Mouse (Mus musculus): ENCODE measurements at regions not wholly inside any gene's neighbourhood (a gene's known extent, or its start where the extent isn't known, plus 50 kb on each side); places are given as distances from the start of the nearest gene placed in this dataset.
A peak's percentile ranks its signal among the peaks of the same experiment; 100 is the strongest.

DNA sequence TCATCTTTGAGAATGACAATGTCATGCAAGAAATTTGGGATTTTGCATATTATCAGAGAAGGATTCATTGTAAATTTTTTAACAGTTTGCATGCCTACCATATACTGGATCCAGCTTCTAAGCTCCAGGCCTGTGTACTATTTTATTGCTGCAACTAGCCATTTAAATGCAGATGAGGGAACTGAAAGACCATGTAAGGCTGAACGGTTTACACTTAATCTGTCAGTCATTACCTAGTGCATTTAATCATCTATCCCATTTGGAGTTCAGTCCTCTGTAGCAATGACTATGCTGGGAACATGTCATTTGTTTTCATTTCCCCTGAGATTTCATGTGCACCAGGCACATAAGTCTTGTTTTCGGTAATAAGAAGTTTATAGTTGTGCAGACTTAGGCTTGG, 631.8 kb upstream of the Gm21961 start:
- DNase-seq (ENCODE audit: low spot score in 2 of 2) = no peak
- intact Hi-C loops (cut with DNase I) = loop anchor here (10.0 kb wide), 1 partner anchor 882 kb away; no protein-coding TSS in a partner anchor

DNA sequence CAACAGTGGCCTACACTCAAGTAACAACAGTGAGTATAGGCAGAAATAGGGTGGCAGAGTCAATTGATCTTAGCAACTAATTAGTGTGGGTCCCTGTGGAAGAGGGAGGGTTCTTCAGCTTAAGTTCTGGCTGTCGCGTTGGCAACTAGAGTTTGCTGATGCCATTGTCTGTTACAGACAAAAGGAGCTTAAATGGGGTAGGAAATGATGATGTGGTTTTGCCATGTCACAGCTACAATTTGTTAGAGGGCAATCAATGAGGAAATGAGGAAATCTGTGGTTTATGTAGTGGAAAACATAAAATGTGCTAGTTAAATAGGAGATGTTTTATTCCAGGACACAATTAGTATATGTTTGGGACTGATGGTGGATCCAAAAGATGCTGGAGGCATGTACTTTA, 624.8 kb upstream of the Gm21961 start:
- intact Hi-C loops (cut with DNase I) = no loop called here
- DNase-seq (ENCODE audit: low spot score in 2 of 2) = no peak

DNA sequence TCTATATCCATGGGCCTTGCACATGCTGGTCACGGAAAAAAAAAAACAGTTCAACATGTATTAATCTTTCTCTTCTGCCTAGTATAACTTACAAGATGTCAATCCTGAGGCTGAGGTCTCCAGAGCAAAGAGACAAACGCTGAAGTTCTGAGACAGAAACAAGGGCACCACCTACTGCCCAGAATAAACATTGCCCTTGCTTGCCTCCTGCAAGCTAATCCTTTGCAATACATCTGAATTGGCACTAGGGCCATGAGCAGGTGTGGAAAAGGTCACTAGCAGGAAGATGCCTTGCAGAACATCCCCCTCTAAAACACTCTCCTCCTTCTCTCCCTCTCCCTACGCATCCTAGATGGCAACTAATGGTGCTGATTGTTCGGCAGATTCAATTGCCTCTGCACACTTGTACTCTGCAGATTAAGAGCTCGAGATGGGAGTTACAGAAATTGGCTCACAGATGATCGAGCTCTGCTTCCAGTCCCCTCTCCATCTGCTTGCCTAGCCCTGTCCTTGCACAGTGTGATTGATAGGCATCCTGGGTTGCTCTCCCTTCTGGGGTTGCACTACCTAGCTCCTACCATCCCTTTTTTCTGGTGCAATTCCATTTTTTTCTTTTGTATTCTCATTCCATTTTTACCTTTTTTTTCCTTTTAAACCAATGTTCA, 622.9 kb upstream of the Gm21961 start:
- intact Hi-C loops (cut with DNase I) = loop anchor here (2.0 kb wide), 1 partner anchor 719 kb away; no protein-coding TSS in a partner anchor
- DNase-seq (ENCODE audit: low spot score in 2 of 2) = peak; percentile 76 to 80

DNA sequence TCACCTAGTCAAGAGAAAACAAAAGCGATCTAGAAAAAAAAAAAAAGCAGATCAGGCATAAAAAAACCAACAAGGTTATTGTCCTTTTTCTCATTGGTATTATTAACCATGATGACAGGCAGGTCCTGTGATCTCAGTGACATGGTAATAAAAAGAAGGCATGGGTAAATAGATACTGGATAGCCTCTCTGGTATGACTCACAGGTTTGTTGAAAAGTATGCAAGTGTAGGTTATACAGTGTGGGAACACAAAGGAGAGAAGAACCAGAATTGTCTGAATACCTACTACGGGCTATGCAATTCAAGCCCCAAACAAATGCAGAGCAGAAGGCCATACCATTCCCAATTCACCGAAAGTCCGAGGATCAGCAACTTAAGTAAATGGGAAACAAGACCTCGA, 617.7 kb upstream of the Gm21961 start:
- no peak for DNase-seq (ENCODE audit: low spot score in 2 of 2)
- intact Hi-C loops (cut with DNase I) = no loop called here

DNA sequence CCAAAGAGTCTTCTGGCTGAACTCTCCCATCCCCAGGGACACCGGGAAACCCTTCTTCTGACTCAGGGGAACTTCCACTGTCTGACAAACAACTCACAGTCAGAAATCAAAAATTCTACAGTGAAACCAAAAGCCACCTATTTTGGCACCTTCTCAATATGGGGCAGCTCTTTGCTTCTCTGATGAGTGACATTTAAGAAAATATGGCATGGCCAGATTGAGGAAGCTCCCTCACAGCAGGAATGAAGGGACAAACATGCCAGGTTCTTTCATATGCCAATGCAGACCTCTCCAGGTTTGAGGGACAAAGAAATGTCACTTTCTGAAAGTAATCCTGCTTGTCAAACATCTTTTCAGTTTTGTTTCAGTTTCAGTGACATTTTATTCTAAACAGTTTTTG, 615.8 kb upstream of the Gm21961 start:
- no peak for DNase-seq (ENCODE audit: low spot score in 2 of 2)
- intact Hi-C loops (cut with DNase I) = no loop called here

DNA sequence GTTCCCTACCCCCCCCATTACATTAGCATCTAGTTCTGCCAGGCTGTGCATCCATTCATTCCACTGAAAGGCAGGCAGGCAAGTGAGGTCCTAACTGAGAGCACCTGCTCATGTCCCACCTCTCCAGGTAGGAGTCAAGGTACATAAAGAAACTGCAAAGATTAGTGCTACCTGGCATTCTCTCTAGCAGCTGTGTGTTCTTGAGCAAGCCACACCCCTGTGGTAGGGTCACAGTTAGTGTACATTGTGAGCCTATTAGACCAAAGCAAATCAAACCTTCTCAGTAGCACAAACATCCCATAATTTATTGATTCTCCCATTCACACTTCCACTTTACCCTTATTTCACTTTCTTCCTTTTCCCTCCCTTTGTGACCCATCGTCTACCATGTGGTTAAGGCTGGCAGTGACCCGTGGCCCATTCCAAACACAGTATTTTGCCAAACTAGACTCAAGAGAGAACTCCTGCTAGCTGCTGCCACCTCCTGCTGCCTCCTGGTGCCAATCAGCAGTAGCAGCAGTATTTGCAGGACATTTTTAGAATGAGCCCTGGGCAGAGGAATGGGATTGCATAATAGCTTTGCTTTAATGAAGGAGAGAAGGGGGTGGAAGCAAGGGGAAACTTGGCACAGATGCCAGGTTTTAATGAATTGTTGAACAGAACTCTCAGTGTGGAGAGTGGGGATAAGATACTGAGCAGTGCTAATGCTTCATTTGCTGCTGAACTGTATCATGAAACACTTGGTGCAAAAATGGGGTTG, 578.2 kb upstream of the Gm21961 start:
- peak; percentile 61 to 88 for DNase-seq (ENCODE audit: low spot score in 2 of 2)
- intact Hi-C loops (cut with DNase I) = no loop called here

DNA sequence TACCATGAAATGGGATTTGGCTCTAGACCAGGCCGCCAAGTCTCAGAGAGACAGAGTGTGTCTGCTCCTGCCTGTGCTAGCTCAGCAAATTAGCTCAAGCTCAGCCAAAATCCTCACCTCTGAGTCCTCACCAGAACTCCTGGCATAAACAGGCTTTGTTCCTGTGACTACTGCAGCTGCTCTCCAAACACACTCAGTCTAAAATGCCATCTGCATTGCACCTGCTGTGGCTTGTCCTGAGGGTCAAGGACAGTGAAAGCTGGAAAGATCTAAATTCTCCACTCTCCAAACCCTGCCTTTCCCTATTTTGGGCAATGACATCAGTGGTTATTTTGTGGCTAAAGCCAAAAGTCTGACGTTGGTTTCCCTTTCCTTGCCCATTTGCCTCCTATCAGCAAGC, 570.9 kb upstream of the Gm21961 start:
- intact Hi-C loops (cut with DNase I) = no loop called here
- DNase-seq (ENCODE audit: low spot score in 2 of 2) = no peak

DNA sequence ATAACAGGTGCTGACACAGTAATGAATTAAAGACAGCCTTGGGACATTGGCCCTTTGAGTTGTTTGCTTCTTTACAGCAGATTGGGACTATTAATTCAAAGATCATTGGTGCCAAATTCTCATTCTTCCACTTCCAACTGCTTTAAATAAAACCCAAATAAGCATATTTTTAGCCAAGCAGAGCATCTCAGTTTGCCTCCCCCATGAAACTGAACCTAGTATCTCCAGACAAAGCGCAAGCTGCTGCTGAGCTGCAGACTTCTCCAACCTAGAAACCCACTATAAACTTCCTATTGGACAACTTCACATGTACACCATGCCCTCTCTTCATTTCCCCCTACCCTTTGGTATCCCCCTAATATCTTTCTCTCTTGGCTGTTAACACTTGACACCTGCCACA, 564.6 kb upstream of the Gm21961 start:
- intact Hi-C loops (cut with DNase I) = no loop called here
- DNase-seq (ENCODE audit: low spot score in 2 of 2) = peak in 1 of 2 experiments; percentile 18

DNA sequence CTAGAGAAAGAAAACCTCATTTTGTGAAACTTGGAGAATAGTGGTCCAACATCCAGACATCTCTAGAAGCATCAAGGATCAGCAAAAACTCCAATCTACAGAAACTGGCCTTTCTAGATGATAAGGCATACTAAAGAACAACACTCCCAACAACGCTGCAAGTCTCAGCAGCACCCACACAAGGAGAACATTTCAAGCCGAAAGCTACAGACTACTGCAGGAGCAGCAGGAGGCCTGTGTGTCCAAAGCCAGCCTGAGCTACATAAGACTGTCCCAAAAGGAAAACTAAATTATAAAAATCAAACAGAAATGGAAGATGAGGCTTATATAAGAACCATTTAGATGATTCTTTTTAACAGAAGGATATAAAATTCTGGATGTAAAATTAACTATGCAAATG, 553.2 kb upstream of the Gm21961 start:
- intact Hi-C loops (cut with DNase I) = no loop called here
- peak in 1 of 2 experiments; percentile 8 for DNase-seq (ENCODE audit: low spot score in 2 of 2)

DNA sequence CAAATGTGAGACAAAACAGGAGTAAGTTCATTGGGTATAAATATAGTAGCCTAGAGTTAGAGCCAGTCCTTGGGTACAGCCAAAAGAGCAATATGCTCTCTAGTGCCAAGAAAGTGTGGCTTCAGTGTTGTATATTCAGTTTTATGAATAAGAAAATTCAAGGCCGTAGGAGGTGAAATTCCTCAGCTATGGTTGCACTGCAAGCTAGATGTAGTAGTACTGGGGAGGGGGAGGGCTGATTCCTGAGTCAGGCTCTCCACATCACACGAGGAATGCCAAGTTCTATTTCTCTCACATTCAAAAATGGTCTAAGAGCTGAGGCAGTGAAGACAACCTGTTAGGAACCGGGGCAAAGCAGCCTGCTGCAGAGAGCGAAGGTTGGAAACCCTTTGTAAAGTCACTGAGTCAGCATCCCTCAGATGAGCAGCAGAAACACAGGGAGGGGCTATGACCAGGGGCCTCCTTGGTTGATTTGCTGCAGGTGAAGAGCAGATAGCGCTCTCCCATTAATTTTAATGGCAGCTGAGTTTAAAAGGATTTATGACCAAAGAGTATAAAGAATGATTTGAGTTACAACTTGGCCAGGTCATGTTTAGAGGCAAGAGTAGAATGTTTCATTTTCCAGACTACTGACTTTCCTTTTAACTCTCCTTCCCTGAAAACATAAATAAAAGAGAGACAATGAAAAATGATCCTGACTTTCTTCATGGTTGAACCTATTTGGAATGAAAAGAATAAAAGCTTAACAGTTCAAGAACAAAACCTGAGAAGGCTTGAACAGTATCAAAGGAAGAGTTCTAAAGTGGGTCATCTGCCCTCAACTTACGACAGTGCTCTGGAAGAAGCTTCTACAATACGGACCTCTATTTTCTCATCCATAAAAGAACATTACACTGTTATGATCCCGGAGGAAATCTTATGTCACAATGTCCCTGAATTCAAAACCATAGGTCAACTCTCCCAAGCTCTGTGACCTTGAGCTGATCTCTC, 543.4 kb upstream of the Gm21961 start:
- peak; percentile 5 to 49 for DNase-seq (ENCODE audit: low spot score in 2 of 2)

DNA sequence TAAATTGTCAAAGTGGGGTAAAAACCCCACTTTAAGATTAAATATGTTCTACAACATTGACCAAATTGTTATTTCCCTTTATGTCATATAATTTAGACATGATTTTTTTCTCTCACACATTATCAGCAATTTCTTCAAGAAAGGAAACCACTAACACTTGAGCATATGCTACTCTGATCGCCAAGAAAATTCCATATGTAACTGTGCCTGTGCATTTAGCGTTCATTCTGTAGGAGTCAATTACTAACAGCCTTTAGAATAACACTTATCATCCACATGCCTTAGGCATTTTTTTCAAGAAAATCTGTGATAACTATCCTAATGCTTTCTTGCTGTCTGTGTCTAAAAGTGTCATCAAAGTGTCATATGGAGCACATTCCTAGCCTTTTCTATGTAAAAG, 534.3 kb upstream of the Gm21961 start:
- intact Hi-C loops (cut with DNase I) = no loop called here
- DNase-seq (ENCODE audit: low spot score in 2 of 2) = no peak

More for the DNA sequence above, 543.4 kb upstream of the Gm21961 start:
- intact Hi-C loops (cut with DNase I) = no loop called here

DNA sequence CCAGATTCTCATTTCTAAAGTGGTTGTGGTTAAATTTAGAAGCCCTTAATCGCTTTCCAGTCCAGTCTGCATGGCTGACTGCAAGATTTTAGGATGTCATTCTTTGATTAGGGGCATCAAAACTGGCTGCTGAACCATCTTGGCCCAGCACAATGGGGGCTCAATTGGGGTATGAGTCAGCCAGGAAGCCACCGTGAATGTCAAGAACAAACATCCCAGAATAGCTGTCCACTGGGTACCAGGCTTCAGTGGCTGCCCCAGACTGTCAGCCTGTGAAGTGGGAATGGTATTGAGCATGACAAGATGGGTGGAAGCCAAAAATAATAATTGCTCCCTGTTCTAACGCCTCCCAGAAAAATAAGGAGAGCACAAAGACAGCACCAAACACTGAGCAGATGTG, 520.9 kb upstream of the Gm21961 start:
- intact Hi-C loops (cut with DNase I) = no loop called here
- DNase-seq (ENCODE audit: low spot score in 2 of 2) = no peak

DNA sequence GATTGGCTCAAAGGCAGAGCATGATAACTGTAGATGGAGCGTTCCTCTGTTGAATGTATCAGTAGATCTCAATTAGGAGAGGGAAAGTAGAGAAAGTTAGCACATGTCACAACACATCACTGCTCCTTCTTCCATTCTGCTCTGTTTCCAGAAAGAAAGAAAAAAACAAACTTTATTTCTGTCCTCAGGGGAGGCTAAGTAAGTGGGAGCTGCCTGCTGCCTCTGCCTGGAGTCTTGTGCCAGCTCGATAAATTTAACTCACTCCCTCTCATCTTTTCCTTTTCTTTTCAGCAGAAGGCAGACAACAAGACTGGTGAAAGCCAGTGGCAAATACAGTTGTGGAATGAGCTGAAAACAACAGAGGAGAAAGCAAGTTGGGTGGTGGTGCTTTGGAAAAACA, 517.5 kb upstream of the Gm21961 start:
- intact Hi-C loops (cut with DNase I) = no loop called here
- peak; percentile 12 to 41 for DNase-seq (ENCODE audit: low spot score in 2 of 2)

DNA sequence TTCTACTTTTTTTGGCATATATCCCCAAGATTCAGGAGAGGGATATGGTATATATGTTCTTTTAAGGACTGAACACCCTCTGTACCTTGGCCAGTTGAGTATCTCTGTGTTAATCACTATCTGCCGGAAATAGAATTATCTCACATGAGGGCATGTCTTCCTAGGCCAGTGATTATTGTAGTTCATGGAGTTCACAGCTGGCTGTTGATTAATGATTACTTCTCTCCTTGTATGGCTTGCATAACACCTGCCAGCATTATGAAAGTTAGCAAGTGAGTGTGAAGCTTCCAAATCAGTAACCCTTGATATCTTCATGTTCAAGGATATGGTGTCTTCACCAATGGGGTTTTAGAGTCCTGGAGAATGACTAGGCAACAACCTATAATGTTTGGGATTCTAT, 488.0 kb upstream of the Gm21961 start:
- intact Hi-C loops (cut with DNase I) = no loop called here
- no peak for DNase-seq (ENCODE audit: low spot score in 2 of 2)

DNA sequence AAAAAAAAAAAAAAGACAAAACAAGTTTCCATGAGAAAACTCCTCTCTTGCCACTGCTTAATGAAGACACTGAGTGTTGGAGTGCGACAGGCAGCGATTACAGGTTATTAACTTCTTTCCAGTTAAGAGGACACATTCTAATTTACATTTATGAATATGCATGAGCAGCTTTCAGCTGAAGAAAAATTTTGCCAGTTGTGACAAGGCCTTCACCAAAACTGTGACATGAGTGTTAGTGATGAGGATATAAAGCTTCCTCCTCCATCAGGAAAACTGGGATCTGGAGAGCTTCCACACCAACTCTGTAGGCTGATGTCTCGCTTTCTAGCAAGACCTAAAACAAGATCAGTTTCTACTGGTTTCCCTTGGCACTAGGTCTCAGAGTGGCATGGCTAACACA, 464.2 kb upstream of the Gm21961 start:
- DNase-seq (ENCODE audit: low spot score in 2 of 2) = peak; percentile 6
- intact Hi-C loops (cut with DNase I) = no loop called here

DNA sequence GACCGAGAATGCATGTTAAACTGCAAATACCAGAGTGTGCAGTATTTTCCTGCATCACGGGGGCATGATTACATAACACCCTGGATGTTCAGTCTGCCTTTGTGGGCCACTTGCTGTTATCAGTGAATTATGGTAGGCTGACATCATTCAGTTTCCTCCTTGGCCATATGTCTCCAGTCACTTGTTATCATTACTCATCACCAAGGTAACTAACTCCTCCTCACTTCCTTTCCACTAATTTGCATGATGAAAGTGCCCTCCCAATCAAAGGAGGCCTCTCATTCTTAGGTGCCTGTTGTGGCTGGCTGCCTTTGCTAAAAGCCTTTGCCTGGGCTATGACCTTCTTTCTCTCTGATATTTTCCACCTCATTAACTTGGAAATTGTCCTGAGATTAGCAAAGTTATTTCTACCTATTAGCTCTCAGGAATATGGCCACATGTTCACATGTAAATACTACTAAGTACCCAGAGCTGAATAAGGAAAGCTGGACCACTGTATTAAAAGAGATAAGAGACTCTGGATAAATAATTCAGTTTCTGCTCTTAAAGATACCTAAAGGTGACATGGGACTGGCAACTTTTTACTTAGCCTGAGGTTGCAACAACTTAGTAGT, 440.6 kb upstream of the Gm21961 start:
- intact Hi-C loops (cut with DNase I) = no loop called here
- DNase-seq (ENCODE audit: low spot score in 2 of 2) = no peak

DNA sequence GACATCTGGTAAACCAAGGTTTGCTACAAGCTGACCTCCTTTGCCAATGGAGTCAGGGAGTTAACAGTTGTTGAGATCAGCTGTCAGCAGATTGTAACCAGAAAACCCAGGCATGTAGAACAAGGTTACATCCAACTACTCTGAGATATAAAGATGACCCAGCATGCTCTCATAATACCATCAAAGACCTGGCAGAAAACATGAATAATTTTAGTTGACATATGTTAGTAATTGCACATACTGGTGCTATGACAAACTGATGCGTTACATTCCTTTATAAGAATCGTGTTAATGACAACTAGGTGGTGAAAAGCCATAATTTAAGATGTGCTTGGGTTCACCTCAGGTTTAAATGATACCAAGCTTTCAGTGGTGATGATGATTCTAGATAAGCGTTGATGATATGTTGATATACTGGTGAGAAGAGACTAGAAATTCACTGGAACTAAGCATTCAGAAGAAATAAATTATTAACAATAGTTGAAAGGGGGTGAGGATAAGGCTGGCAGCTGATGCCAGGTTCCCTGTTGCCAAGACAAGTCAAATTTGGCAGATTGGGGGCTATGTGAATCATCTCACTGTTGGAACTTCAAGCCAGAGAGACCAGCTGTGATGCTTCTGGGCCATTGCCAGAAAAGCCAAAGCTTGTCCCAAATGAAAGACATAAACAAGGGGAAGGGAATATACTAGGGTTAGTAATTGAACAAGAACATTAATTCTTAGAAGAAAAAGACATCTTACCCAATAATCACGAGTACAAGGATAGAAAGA, 437.7 kb upstream of the Gm21961 start:
- DNase-seq (ENCODE audit: low spot score in 2 of 2) = peak; percentile 27 to 39
- intact Hi-C loops (cut with DNase I) = no loop called here

DNA sequence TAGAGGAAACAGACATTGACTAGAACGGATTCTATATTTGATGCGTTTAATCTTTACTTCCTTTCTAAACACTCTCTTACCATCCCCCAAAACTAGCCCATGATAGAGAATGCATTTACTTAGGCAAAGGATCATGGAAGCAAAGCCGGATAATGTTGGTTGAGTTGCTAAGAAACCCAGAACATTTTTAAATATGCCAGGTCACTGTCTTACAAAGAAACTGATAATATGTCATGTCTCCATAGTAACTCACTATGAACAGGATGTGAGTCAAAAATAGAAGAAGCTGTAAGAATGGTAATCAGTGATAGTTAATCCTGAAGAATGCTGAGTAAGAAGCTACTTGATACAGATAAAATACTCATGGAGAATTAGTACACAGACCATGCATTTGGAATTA, 405.0 kb upstream of the Gm21961 start:
- intact Hi-C loops (cut with DNase I) = no loop called here
- DNase-seq (ENCODE audit: low spot score in 2 of 2) = peak in 1 of 2 experiments; percentile 57
